Mouse (Mus musculus) ES-Bruce4 (cell line): Measurements from ENCODE around the gene Sec11a.

Experiments used
- CTCF ChIP-seq: IDR thresholded peaks from one replicate; pipeline ENCODE4 v1.8.1; 2011; ENCODE audit warnings: low read depth, low read length
- EP300 ChIP-seq: IDR thresholded peaks from 2 replicates; pipeline ENCODE4 v1.6.1; 2011; ENCODE audit warnings: low read depth, low read length; ENCODE audit not compliant: insufficient read depth
- POLR2A ChIP-seq: IDR thresholded peaks from one replicate; pipeline ENCODE4 v1.8.1; 2011; ENCODE audit warnings: low read length; ENCODE audit not compliant: insufficient read depth

GRCm38 (mm10) chr7:80865521-80865920 lies 82.1 kb downstream of the Sec11a start:
- TF ChIP-seq EP300 (no peak), CTCF (no peak), POLR2A (no peak)
